Comparison of ENCODE assay signal across 28 mouse cellular contexts in the genomic region with DNA sequence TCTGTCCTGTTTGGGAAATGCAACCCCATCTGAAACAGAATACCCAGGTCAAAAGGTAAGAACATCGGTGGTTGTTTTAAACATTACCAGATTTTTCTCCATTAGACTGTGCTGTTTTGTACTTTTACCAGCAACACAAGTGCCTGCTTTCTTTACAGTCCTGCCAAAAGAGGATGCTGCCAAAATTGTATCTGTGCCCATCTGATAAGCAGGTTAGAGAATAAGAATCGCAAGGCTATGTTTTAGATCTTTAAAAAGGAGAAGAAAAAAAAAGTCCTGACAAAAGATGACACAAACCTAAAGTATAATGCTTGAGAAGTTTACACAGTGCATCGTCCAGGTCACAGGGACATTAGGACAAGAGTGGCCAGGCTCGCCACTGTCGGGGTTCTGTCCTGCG. TPM values are rescaled to one million over a fixed set of nuclear protein-coding genes. Genes with fewer than 3 reads are reported as not detected.
DNase-seq lines count a peak whose midpoint lies in the region; ATAC-seq and TF ChIP-seq lines count a peak whose summit lies in the region.
"Had no signal": no experiment of that assay in that cellular context is flagged by ENCODE, and none has a peak within 500 bp of the region (broad histone marks: within the 10 kb centered on the region; RNA-seq: fewer than 3 reads in every experiment).

No protein-coding gene starts in this region.

- intact Hi-C loops in gastrocnemius, postnatal 14 days (cut with DNase I; ENCODE audit: low total_unique reads), result no loop called here
- intact Hi-C loops in left cerebral cortex, postnatal 4 days (cut with DNase I), result no loop called here

- TF ChIP-seq EP300 in MEL (IDR thresholded peaks at IDR 0.05; ENCODE audit: low read depth in 1 of 2, low read length in 2 of 2), result peak; percentile 26 to 75; a peak in 3 of 4 replicates

- H3K27ac ChIP-seq in MEL (ENCODE audit: control insufficient read depth, low read depth, low read length), result 0 out of 2 replicates have a peak overlapping the region, but pooled peaks have one; percentile 12
- H3K27ac ChIP-seq: forebrain, embryonic 13.5 days; heart, adult 2 months; hindbrain, embryonic 13.5 days; limb, embryonic 10.5 days; limb, embryonic 15.5 days; liver, embryonic 15.5 days; midbrain, embryonic 12.5 days; neural tube, embryonic 12.5 days had no signal

- no peak for TF ChIP-seq CTCF in MEL (IDR thresholded peaks at IDR 0.05 in 2 of 3, conservative IDR thresholded peaks at IDR 0.05 in 1 of 3; ENCODE audit: control insufficient read depth in 1 of 3, insufficient read depth in 1 of 3, low read depth in 2 of 3, low read length in 3 of 3, poor library complexity in 1 of 3, severe bottlenecking in 1 of 3)

- no peak overlapping the region for H3K4me3 ChIP-seq in MEL (ENCODE audit: control insufficient read depth in 1 of 2, insufficient read depth in 1 of 2, low read depth in 2 of 2, low read length in 2 of 2)
- H3K4me3 ChIP-seq: forebrain, embryonic 13.5 days; heart, adult 2 months; heart, embryonic 12.5 days; hindbrain, embryonic 13.5 days; limb, embryonic 10.5 days; limb, embryonic 15.5 days; liver, embryonic 15.5 days; midbrain, embryonic 12.5 days; myocyte; neural tube, embryonic 12.5 days had no signal

- no peak for TF ChIP-seq POLR2A in MEL (IDR thresholded peaks at IDR 0.05; ENCODE audit: control insufficient read depth in 1 of 2, insufficient read depth in 1 of 2, low read depth in 1 of 2, low read length in 2 of 2, poor library complexity in 1 of 2)

- peak; percentile 38; the same call in 1 of the 2 replicates for ATAC-seq in cerebellum, adult (ENCODE audit: insufficient number of reproducible peaks, low FRiP score, low TSS enrichment)
- ATAC-seq in megakaryocyte-erythroid progenitor cell, adult 5-6 weeks (replicated peaks; ENCODE audit: low FRiP score, low TSS enrichment, poor library complexity, severe bottlenecking), result peak; percentile 50
- ATAC-seq: forebrain, embryonic 13.5 days; intestine, postnatal 0 days had no signal

- H3K27me3 ChIP-seq in MEL (ENCODE audit: control insufficient read depth in 1 of 2, insufficient read depth in 2 of 2, low read length in 2 of 2), result peaks cover 0 to 2% of the 10 kb centered on the region in 2 experiments; a peak in 1 of 4 replicates
- H3K27me3 ChIP-seq: forebrain, embryonic 13.5 days; heart, embryonic 12.5 days; hindbrain, embryonic 13.5 days; limb, embryonic 15.5 days; liver, embryonic 15.5 days; midbrain, embryonic 12.5 days; neural tube, embryonic 12.5 days had no signal

- TF ChIP-seq RAD21 in MEL (IDR thresholded peaks at IDR 0.05; ENCODE audit: low read depth, low read length), result no peak

- DNase-seq in cerebellum, adult 9-10 months, result no peak
- DNase-seq in MEL (ENCODE audit: low read depth, low spot score), result peak; percentile 84
- peak; percentile 30 for DNase-seq in adrenal gland, postnatal 10 days
- no peak for DNase-seq in gastrocnemius, postnatal 14 days
- DNase-seq in left cerebral cortex, postnatal 4 days, result no peak
- DNase-seq: B cell, adult 2 months; cerebellum, adult 11-12 months; cerebellum, postnatal 10 days; gastrocnemius, postnatal 25 days; heart, adult 2 months; heart, postnatal 4 days; kidney, adult 9 months; kidney, postnatal 10 days; layer of hippocampus, postnatal 36 days; lung, embryonic 14.5 days; thymus, postnatal 4 days had no signal

- H3K36me3 ChIP-seq in MEL (ENCODE audit: control insufficient read depth in 1 of 2, insufficient read depth in 2 of 2, low read length in 2 of 2), result peaks cover 0 to 5% of the 10 kb centered on the region in 2 experiments; a peak in 2 of 4 replicates
- H3K36me3 ChIP-seq: heart, embryonic 12.5 days; hindbrain, embryonic 13.5 days; limb, embryonic 10.5 days; limb, embryonic 15.5 days; liver, embryonic 15.5 days; midbrain, embryonic 12.5 days; neural tube, embryonic 12.5 days had no signal

- no peak overlapping the region for H3K9ac ChIP-seq in MEL (ENCODE audit: control insufficient read depth, low read depth, low read length, poor library complexity, severe bottlenecking)
- H3K9ac ChIP-seq: forebrain, embryonic 13.5 days; heart, embryonic 12.5 days; hindbrain, embryonic 13.5 days; limb, embryonic 15.5 days; liver, embryonic 15.5 days; lung, embryonic 14.5 days; midbrain, embryonic 12.5 days; neural tube, embryonic 12.5 days had no signal

- peaks cover 8 to 13% of the 10 kb centered on the region in 2 experiments for H3K4me1 ChIP-seq in MEL (ENCODE audit: control insufficient read depth in 1 of 2, insufficient read depth in 2 of 2, low read length in 2 of 2)
- H3K4me1 ChIP-seq: heart, embryonic 12.5 days; hindbrain, embryonic 13.5 days; limb, embryonic 10.5 days; limb, embryonic 15.5 days; liver, embryonic 15.5 days; midbrain, embryonic 12.5 days; neural tube, embryonic 12.5 days had no signal

- H3K79me2 ChIP-seq in MEL (ENCODE audit: control insufficient read depth, insufficient read depth, low read length, poor library complexity), result no peaks in the 10 kb centered on the region

- no peaks in the 10 kb centered on the region for H3K9me3 ChIP-seq in MEL (replicated peaks; ENCODE audit: insufficient read depth, low read length)
- H3K9me3 ChIP-seq: forebrain, embryonic 13.5 days; heart, embryonic 12.5 days; hindbrain, embryonic 13.5 days; limb, embryonic 10.5 days; limb, embryonic 15.5 days; liver, embryonic 15.5 days; midbrain, embryonic 12.5 days; neural tube, embryonic 12.5 days had no signal

TF ChIP-seq in MEL, 35 proteins besides CTCF, POLR2A, EP300 and RAD21:
- TF ChIP-seq NRF1 (IDR thresholded peaks at IDR 0.05; ENCODE audit: insufficient read depth, low read depth, low read length, poor library complexity, severe bottlenecking) (no peak), MAFK (IDR thresholded peaks at IDR 0.05; ENCODE audit: borderline replicate concordance, low read depth, low read length) (no peak), BHLHE40 (IDR thresholded peaks at IDR 0.05; ENCODE audit: borderline replicate concordance, low read depth, low read length) (no peak), USF1 (IDR thresholded peaks at IDR 0.05; ENCODE audit: low read depth, low read length) (no peak), MAZ (IDR thresholded peaks at IDR 0.05; ENCODE audit: low read depth, low read length) (no peak), ZKSCAN1 (IDR thresholded peaks at IDR 0.05; ENCODE audit: low read depth, low read length) (no peak), ZNF384 (IDR thresholded peaks at IDR 0.05; ENCODE audit: low read depth, low read length) (peak; percentile 87), RCOR1 (IDR thresholded peaks at IDR 0.05; ENCODE audit: low read depth, low read length) (peak; percentile 70; the same call in 1 of the 2 replicates), TCF12 (IDR thresholded peaks at IDR 0.05; ENCODE audit: low read depth, low read length) (0 out of 2 replicates have a peak, but pooled peaks have one; percentile 31), E2F4 (IDR thresholded peaks at IDR 0.05; ENCODE audit: borderline replicate concordance, low read depth, low read length) (no peak), POLR2AphosphoS2 (IDR thresholded peaks at IDR 0.05; ENCODE audit: low read length) (no peak), SMC3 (IDR thresholded peaks at IDR 0.05; ENCODE audit: low read depth, low read length) (no peak), ETS1 (IDR thresholded peaks at IDR 0.05; ENCODE audit: low read depth, low read length) (peak; percentile 47; the same call in 1 of the 2 replicates), GATA1 (IDR thresholded peaks at IDR 0.05; ENCODE audit: low read depth, low read length) (peak; percentile 99), MEF2A (IDR thresholded peaks at IDR 0.05; ENCODE audit: extremely low read depth, insufficient replicate concordance, low read depth, low read length, poor library complexity, severe bottlenecking) (no peak), MXI1 (IDR thresholded peaks at IDR 0.05; ENCODE audit: low read depth, low read length) (no peak), ZMIZ1 (IDR thresholded peaks at IDR 0.05; ENCODE audit: low read depth, low read length) (no peak), SIN3A (IDR thresholded peaks at IDR 0.05; ENCODE audit: low read length) (no peak), JUND (IDR thresholded peaks at IDR 0.05; ENCODE audit: low read depth, low read length) (no peak), MYC (IDR thresholded peaks at IDR 0.05; ENCODE audit: low read depth, low read length) (no peak), ZC3H11A (IDR thresholded peaks at IDR 0.05; ENCODE audit: low read depth, low read length) (no peak), NELFE (IDR thresholded peaks at IDR 0.05; ENCODE audit: low read depth, low read length) (no peak)

RNA-seq across cellular contexts. Expression of a gene that starts 20.5 kb away (rescaled TPM):
- total RNA-seq in MEL (2012; rRNA removed), result not detected in 2 replicates
- not detected for polyA plus RNA-seq in MEL (2012; ENCODE audit: insufficient read depth in 1 of 2, insufficient read length in 2 of 2, low read depth in 1 of 2, low replicate concordance in 2 of 2, missing spikeins in 1 of 2)
- 10 to 100 TPM; 12.5 to 18.4 TPM for total RNA-seq in adrenal gland, postnatal 10 days (2021)
- 68.9 and 85.9 TPM in 2 replicates for total RNA-seq in megakaryocyte-erythroid progenitor cell, adult 5-6 weeks (2014; fragmentation: Nextera tagmentation)
- 47.4 and 53.6 TPM in 2 replicates for total RNA-seq in megakaryocyte-erythroid progenitor cell, adult 5-6 weeks (2017)
- 10 to 100 TPM; 69.7 to 70.8 TPM for total RNA-seq in gastrocnemius, postnatal 14 days (2021)
- total RNA-seq in left cerebral cortex, postnatal 4 days (2021), result 10 to 100 TPM; 21.1 to 21.6 TPM

RNA-seq across cellular contexts. Expression of a gene that starts 23.7 kb away (rescaled TPM):
- 0.19 and 0.33 TPM in 2 replicates for total RNA-seq in MEL (2012; rRNA removed)
- not detected for polyA plus RNA-seq in MEL (2012; ENCODE audit: insufficient read depth in 1 of 2, insufficient read length in 2 of 2, low read depth in 1 of 2, low replicate concordance in 2 of 2, missing spikeins in 1 of 2)
- 1 to 10 TPM; 6.6 to 7.2 TPM for total RNA-seq in adrenal gland, postnatal 10 days (2021)
- total RNA-seq in megakaryocyte-erythroid progenitor cell, adult 5-6 weeks (2014; fragmentation: Nextera tagmentation), result 7.3 and 8.3 TPM in 2 replicates
- 2.3 and 2.4 TPM in 2 replicates for total RNA-seq in megakaryocyte-erythroid progenitor cell, adult 5-6 weeks (2017)
- 10 to 100 TPM in 1 of 2 experiments, 1 to 10 TPM in 1; 6.4 to 13.8 TPM for total RNA-seq in gastrocnemius, postnatal 14 days (2021)
- 1 to 10 TPM; 1.3 to 1.6 TPM for total RNA-seq in left cerebral cortex, postnatal 4 days (2021)

Comparison
In these comparisons a context has a peak if more than half of its experiments do, and no peak if none do; other contexts are left out.
1. DNase-seq: peak in MEL (single experiment) and adrenal gland, postnatal 10 days (single experiment); none in cerebellum, adult 9-10 months (single experiment), gastrocnemius, postnatal 14 days (single experiment) and left cerebral cortex, postnatal 4 days (single experiment).
2. RNA of a gene that starts 20.5 kb away (total RNA-seq): 47.4 to 85.9 TPM in megakaryocyte-erythroid progenitor cell, adult 5-6 weeks, 69.7 to 70.8 TPM in gastrocnemius, postnatal 14 days, 21.1 to 21.6 TPM in left cerebral cortex, postnatal 4 days and 12.5 to 18.4 TPM in adrenal gland, postnatal 10 days; not detected in MEL; every median in the first group is over 10 times any median in the second.